Mouse (Mus musculus) kidney, adult 8-10 months (tissue): Measurements from ENCODE around the gene Tmem161a.
A peak's percentile ranks its signal among the peaks of the same experiment; 100 is the strongest.
"Not testable (repeated sequence)": the region's sequence is repeated elsewhere in the genome, so short reads cannot be mapped to it uniquely, and the experiment has no call there.

ENCODE experiments used
- DNase-seq, 2 experiments: peaks; one replicate each; pipeline ENCODE4 v3.0.0; 2022

Tmem161a gene

DNA sequence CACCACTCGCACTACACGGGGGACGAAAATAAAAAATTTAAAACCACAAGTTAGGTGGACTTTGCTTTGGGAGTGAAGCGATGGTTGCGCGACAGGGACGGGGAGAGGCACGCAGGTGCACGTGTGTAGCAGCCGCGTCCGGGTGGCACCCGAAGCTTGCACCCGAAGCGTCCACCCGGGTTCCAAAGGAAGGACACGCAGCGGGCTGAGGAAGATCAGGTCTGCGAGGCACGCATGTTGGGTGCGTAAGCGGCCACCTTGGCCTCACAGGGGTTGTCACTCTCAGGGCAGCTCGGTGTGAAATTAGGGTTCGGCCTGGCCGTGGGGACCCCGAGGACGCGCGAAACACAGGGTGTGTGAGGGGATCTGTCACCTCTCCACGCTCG lies 39.6 kb downstream of the Tmem161a start:
- no peak for DNase-seq

DNA sequence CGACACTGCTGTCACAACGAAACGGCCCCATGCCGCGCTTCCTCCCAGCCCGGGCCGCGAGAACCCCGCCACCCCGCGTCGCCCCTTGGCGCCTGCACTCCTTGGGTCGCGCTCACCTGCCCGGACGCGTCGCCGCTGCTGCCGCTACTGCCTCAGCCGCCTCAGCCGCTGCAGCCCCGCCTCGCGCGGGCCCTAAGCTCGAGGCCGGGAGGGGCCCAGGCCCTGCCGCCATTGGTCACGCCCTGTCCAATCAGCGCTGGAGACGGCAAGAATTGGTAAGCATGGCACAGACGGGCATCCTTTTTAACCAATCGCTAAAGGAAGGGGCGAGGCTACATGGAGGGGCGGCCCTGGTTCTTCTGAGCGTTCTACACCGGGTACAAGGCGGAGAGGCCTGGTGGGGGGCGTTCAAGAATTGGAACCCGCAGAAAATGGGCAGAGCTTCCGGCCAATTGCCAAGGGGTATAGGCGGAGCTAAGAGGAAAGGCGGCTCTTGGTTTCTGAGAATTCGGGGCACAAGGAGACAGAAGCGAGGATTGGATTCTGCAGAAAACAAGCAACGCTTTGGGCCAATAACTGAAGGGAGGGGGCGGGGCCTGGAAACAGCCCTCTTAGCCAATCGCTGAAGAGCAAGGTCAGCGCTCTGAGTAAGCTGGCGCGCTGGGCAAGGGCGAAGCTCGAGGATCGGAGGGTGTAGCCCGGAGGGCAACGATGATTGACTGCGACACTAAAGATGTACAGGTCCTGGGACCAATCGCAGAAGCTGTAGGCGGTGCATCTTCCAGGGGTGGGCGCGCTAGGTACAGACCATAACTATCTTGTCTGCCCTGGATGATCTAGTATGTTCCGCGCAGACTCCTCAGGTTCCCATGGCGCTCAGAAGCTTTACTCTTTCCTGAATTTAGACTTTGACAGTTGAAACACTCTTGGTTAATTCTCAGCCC lies 40.2 kb downstream of the Tmem161a start, which contains the start of gene Slc25a42:
Slc25a42 (minus strand) TSS at position 194 of the 944 bp plus-strand sequence.
- DNase-seq, result peak; percentile 100

DNA sequence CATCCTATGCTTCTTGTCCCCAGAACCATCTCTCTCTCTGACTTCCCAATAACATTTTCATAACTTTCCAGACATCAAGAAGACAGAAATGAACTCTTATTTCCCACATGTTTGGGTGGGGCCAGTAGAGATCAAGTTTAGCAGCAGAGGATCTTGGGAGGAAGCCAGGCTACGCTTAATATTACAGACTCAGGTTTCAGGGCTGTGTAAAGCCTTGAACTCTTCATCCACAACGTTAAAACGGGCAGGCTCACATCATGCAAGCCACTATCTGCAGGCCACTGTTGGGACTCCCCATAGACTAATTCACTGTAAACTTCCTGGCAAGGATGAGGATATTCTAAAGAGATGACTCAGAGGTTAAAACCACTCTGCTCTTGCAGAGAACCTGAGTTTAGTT lies 42.3 kb downstream of the Tmem161a start:
- DNase-seq, result no peak

DNA sequence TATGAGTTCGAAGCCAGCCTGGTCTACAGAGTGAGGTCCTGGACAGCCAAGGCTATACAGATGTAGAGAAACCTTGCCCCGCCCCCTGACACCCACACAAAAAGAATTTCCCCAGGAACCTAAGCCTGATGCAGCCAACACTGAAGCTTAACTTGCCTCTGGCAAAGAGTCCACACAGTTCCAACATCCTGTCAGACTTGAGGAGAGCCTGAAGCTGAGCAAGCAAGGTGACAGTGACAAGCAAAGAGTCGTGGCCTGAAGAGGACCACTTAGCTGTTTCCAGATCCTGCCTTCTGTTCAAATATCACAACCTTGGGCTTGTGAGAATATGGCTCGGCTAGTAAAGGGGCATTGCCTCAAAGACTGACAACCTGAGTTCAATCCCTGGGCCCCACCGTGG lies 42.9 kb downstream of the Tmem161a start:
- DNase-seq, result no peak

DNA sequence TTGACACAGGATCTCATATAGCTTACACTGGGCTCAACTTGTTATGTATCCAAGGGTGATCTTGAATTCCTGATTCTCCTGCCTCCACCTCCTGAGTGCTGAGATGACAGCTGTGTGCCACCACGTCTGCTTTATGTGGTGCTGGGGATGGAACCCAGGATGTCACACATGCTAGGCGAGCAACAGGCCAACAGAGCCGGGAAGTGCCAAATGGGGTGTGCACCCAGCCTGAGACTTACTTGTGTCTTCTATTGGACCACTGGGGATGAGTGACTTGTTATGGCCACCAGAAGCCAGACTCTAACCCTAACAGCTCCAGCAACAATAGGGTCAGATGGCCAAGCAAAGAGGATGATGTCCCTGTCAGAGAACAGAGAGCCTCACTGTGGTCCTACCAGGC lies 44.0 kb downstream of the Tmem161a start:
- DNase-seq, result not testable (repeated sequence)

DNA sequence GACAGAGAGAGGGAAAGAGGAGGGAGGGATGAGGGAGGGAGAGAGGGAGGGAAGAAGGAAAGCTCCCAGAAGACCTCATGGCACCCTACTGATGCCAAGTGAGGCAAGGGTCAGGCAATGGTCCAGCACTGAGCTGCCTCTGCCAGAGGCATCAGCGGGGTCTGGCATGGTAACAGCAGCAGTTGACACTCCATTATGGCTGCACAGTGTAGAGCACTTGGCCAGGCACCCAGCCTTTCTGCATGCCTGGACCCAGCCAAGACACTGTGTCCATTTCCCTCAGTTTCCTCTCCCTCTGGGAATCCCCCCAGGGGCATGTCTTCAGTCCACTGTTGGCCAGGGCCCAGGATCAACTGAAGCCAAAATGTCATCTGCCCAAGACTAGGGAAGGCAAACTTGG lies 44.4 kb downstream of the Tmem161a start:
- peak; percentile 93 for DNase-seq

DNA sequence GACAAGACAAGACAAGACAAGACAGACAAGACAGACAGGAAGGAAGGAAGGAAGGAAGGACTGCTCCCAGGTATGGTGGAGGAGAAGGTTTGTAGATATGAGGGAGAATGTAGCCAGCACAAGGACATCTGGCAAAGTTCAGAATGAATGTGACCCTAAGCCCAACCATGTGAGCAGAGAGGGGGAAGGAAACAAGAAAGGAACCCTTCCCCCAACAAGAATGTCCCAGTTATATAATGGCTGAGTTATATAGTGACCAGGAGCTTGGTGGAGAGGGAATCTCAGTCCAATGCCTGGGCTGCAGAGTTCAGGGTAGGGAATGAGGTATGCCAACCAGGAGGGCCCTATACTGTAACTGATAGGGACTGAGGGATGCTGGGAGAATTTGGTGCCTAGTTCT lies 45.3 kb downstream of the Tmem161a start:
- peak; percentile 68 to 91 for DNase-seq

DNA sequence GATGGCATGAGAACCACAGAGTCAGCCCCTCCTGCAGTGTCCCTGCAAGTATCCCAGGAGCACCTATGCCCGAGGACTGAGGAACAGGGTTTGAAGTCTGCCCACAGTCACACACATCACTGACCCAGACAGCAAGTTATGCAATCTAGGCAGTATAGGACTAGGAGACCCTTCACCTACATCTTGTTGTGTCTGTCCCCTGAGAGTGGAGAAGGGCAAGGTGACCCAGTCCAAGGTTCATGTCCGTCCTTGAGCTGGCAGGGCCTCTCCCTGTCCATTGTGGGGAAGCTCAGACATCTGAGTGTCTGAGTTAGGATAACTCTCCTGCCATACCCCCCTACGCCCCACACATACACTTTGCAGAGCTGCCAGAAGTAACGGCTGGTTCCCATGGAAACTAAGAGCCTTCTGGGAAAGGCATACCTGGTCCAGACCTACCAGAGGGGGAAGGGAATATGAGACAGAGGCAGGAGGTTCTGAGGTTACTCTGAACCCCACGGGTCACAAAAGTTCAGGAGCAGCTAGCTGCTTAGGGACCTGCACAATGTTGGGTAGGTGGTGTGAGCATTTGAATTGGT lies 47.0 kb downstream of the Tmem161a start:
- DNase-seq, result peak; percentile 38 to 76

DNA sequence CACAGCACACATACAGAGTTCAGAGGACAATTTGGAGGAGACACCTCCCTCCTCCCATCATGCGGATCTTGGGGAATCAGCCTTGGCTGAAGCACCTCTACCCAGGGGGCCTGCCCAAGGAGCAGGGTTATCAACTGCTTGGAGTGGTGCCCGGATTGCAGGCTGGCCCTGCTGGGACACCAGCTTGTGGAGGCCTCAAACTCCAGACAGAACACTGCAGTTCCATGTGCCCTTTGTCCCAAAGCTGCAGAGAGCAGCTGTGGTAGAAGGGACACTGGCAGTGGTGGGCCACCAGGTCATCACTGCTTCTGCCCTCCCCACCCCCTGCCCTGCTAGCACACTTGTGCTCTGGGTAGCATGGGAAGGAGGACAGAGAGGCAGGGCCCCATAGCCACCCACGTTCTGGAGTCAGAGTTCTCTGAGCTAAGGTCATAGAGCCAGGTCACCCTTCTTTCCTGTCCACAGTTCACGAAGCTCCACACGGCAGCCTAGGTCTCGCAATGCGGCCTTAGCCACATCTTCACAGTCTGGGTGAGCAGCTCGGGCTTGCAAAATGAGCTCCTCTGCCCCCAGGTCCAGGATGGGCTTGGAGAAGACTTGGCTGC lies 48.2 kb downstream of the Tmem161a start:
- peak; percentile 81 to 85 for DNase-seq

DNA sequence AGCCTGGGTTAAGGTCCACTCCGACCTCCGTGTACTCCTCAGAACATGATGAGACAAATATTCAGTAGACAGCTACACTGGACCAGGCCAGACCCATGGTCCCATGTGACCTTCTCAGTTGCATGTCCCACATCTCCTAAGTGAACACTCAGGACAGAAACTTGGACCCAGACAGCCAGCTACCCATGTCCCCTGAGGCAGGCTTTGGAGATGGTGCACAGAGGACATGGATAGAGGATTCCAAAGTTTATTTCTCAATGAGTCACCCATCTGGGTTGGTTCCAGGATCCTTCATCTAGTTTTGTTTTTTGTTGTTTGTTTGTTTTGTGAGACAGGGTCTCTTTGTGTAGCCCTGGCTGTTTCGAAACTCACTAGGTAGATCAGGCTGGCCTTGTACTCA lies 48.8 kb downstream of the Tmem161a start:
- no peak for DNase-seq

DNA sequence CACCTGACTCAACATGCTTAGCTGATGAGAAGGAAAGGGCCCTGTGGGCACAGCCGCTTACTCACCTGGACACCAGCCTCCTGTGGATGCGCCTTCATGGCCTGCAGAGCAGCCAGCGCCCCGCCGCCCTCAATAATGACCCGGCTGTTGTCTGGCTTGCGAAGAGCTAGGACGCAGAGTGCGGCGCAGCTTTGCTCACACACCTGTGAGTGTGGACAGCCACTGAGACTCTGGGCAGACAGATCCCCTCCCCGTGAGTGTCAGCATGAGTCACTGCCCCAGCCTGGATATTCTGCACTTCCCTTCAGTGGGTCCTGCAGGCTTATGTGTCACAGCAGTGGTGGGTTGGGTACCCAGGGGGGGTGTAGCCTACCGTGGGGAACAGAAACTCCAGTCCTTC lies 49.9 kb downstream of the Tmem161a start:
- no peak for DNase-seq

DNA sequence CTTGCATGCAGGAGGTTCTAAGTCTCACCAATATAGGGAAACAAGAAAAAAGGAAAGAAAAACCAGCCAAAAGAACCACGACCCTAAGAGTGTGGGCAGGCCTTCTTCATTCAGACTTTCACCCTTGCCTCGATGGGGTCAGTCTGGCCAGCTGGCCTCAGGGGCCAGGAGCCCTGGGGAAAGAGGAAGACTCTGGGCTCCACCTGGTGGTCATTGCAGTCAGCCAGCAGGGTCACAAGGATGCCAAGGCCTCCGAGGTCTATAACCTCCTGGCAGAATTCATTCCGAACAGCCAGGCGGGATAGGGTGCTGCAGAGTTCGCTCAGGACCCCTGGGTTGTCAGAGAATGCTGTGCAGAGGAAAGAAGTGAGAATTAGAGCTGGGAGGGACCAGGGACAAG lies 51.2 kb downstream of the Tmem161a start:
- DNase-seq, result peak; percentile 73 to 84

DNA sequence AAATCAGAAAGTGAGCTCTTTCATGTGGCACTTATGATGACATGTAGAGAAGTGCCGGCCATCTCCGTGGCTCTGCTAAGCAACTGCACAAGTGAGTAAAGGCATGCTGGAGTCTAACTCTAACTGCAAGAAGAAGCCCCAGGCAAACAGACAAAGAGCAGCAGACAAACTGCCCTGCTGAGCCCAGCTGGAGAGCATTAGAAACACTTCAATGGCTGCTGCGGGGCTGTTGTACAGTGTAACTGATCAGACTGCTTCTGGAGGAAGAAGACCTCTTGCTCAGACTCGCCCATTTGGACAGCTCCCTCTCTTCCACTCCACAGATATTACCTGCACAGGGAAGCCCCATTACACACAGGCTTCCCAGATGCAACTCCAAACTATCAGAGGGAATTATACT lies 55.8 kb downstream of the Tmem161a start:
- DNase-seq, result no peak

DNA sequence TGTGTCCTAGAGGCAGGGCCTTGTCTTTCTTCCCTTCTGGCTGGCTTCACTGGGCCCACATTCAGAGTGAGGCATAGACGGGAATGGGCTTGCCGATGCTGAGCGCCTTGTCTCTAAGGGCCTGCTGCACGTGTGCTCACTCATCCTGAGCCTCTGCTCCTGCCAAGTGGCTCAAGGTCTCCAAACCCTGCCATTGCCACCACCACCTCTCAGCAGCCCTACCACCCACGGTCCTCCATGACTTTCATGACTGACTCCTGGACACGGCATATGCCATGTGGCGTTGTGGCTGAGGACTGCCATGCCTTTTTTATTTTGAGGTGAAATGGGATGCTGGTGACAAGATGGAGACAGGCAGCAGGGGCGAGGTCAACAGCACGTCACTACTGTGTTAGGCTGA lies 58.7 kb downstream of the Tmem161a start:
- DNase-seq, result no peak
